Mouse (Mus musculus) intestine, embryonic 15.5 days (tissue): ENCODE measurements at regions not wholly inside any gene's neighbourhood (a gene's known extent, or its start where the extent isn't known, plus 50 kb on each side); places are given as distances from the start of the nearest gene placed in this dataset.

Source experiments
- ATAC-seq: fragments of 200-750 bp; cut with Nextera tagmentation; 2 replicates; pipeline ENCODE4 v1.8.0; 2017; ENCODE audit warnings: moderate TSS enrichment, moderate library complexity
- H3K27ac ChIP-seq: fragments of 300-500 bp; sonication (generic); 2 replicates; pipeline ENCODE4 v1.5.1; 2015; ENCODE audit warnings: mild to moderate bottlenecking, inconsistent platforms
- H3K27me3 ChIP-seq: fragments of 300-500 bp; sonication (generic); replicated peaks from 2 replicates; pipeline ENCODE4 v1.6.1; 2015; ENCODE audit warnings: inconsistent platforms
- H3K36me3 ChIP-seq: fragments of 300-500 bp; sonication (generic); 2 replicates; pipeline ENCODE4 v1.6.1; 2015; ENCODE audit warnings: inconsistent platforms
- H3K4me1 ChIP-seq: fragments of 300-500 bp; sonication (generic); replicated peaks from 2 replicates; pipeline ENCODE4 v1.6.1; 2015; ENCODE audit warnings: inconsistent platforms
- H3K4me2 ChIP-seq: fragments of 300-500 bp; sonication (generic); replicated peaks from 2 replicates; pipeline ENCODE4 v1.6.1; 2015; ENCODE audit warnings: mild to moderate bottlenecking, inconsistent platforms
- H3K4me3 ChIP-seq: fragments of 300-500 bp; sonication (generic); replicated peaks from 2 replicates; pipeline ENCODE4 v1.5.1; 2015; ENCODE audit warnings: inconsistent platforms
- H3K9ac ChIP-seq: fragments of 300-500 bp; sonication (generic); 2 replicates; pipeline ENCODE4 v1.6.1; 2015; ENCODE audit warnings: inconsistent platforms
- H3K9me3 ChIP-seq: fragments of 300-500 bp; sonication (generic); 2 replicates; pipeline ENCODE4 v1.6.1; 2016; ENCODE audit warnings: inconsistent platforms
- WGBS: fragments of 180-500 bp; shearing (Covaris S2); methylation state at CpG from one replicate; pipeline ENCODE4 v1.1.7; 2015; 5-methylcytosine and 5-hydroxymethylcytosine counted together

GRCm38 (mm10) chr8:77774551-77775335, 50.5 kb upstream of the Ednra start:
- peaks cover 11% of the 10 kb centered on the region for H3K4me1 ChIP-seq
- H3K36me3 ChIP-seq, result no peaks in the 10 kb centered on the region
- no peak overlapping the region for H3K9ac ChIP-seq
- H3K27me3 ChIP-seq, result no peaks in the 10 kb centered on the region
- no peak overlapping the region for H3K4me2 ChIP-seq
- peak; percentile 63 for ATAC-seq
- WGBS, result 35% methylated on average over 8 of the region's 8 CpGs
- no peaks in the 10 kb centered on the region for H3K9me3 ChIP-seq
- no peak overlapping the region for H3K4me3 ChIP-seq
- no peak overlapping the region for H3K27ac ChIP-seq

DNA sequence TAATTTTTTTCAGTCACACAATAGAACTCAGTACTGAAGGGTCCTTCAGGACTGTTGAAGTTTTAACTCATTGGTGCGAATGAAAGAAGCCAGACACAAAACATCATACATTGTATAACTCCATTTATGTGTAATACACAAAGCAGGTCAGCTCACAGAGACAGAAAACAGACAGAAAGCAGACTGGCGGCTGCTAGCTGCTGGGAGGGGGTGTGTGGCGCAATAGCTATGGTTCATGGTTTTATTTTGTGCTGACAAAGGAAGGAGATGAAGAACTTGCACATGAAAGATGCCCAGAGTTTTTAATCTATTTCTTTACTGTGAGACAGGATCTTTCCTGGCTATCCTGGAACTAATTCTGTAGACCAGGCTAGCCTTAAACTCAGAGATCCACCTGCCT, 51.3 kb upstream of the Ednra start:
- 0 out of 2 replicates have a peak, but pooled peaks have one; percentile 1 for ATAC-seq
- 63% methylated on average over 3 of the region's 3 CpGs for WGBS
- no peak overlapping the region for H3K27ac ChIP-seq

DNA sequence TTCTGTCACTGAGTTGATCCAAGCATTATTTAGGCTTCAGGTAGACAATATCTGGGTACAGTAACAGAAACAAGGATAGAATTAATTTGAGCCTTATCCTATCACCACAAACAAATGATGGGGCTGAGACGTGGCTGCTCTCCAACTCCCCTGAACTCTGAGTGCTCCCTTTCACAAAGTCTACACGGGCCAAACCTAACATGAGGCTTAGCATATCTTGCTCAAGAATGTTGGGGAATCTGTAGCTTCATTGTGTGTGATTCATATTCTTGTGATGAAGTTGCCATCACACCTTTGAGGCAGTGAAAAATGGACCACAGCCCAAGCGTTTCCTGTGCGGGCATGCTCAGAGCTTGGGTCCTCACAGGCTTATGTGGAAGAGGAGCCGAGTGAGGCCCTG, 53.3 kb upstream of the Ednra start:
- 62% methylated on average over 5 of the region's 5 CpGs for WGBS
- Histone ChIP-seq H3K9ac (no peak overlapping the region), H3K36me3 (no peaks in the 10 kb centered on the region), H3K27me3 (no peaks in the 10 kb centered on the region), H3K4me2 (no peak overlapping the region), H3K4me1 (peaks cover 8% of the 10 kb centered on the region), H3K9me3 (no peaks in the 10 kb centered on the region), H3K4me3 (no peak overlapping the region), H3K27ac (no peak overlapping the region)
- ATAC-seq, result no peak

More for the DNA sequence above, 51.3 kb upstream of the Ednra start:
- Histone ChIP-seq H3K9ac (no peak overlapping the region), H3K4me3 (no peak overlapping the region), H3K4me1 (peaks cover 11% of the 10 kb centered on the region), H3K27me3 (no peaks in the 10 kb centered on the region), H3K36me3 (no peaks in the 10 kb centered on the region), H3K4me2 (no peak overlapping the region), H3K9me3 (no peaks in the 10 kb centered on the region)

DNA sequence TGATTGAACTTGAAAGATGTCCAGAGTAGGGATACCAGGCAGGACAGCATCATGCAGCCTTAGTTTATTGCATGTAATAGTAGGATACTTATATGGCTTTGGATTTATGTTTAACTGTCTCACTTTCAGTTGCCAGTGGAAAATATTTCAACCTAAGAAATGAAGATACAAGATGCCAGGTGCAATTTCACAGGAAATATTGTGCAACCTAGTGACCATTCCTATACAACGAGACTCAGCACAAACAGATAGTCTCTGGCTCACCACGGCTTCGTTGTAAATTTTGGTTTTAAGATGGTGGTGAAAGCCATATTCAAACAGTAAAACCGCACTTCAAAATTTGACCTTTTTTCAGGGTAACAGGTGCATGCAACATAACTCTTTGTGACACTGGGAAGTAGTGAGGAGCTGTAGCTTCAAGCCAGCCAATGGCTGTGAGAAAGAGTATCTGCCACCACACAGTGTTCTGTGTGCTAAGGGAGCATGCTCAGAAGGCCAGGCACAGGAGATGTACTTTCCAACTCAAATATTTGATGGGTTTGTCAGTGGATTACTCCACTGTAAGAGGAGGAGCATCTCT, 61.5 kb upstream of the Ednra start:
- no peak; the same call in 1 of the 2 replicates for ATAC-seq
- 0 out of 2 replicates have a peak, but pooled peaks cover 4% of the 10 kb centered on the region for H3K4me1 ChIP-seq
- 76% methylated on average over 4 of the region's 4 CpGs for WGBS

GRCm38 (mm10) chr8:77794911-77795310, 70.6 kb upstream of the Ednra start:
- 82% methylated on average over 1 of the region's 1 CpGs for WGBS

More for the DNA sequence above, 61.5 kb upstream of the Ednra start:
- Histone ChIP-seq H3K36me3 (no peaks in the 10 kb centered on the region), H3K9ac (no peak overlapping the region), H3K9me3 (no peaks in the 10 kb centered on the region), H3K27ac (no peak overlapping the region), H3K27me3 (no peaks in the 10 kb centered on the region), H3K4me3 (no peak overlapping the region), H3K4me2 (no peak overlapping the region)

DNA sequence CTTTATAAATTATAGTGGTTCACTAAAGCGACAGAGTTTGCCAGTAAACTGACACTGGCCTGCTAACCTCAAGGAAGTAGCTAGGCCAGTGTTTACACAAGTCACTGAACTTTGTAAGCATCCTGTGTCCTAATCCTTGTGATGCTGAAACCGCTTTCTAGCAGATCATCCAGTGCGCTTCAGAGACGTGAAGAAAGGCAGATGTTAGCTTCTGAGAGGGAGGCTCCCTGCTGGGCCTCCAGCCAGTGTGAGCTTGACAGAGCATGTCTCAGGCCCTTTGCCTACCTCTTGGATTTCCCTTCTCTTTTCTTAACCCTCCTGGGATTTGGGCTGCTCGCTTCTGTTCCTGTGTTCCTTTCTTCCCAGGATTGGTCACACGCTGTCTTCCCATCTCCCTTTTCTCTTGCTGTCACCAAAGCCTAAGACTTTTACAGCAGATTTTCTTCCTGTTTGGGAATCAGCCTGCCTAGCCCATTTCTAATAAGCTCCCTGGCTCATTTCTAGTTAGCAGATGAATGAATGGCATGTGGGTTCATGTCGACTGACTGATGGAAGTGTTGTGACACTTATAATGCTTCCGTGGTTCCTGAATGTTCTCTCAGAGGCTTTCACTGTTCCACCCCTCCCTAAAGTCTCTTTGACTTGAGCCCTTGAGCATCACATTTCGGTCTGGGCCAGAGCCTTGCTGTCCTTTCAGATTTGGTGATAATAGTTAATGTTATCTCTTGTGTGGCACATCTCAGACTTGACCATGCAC, 79.1 kb upstream of the Ednra start:
- WGBS, result 56% methylated on average over 9 of the region's 9 CpGs
- no peaks in the 10 kb centered on the region for H3K27me3 ChIP-seq
- H3K4me3 ChIP-seq, result no peak overlapping the region
- H3K9me3 ChIP-seq, result no peaks in the 10 kb centered on the region
- peak overlapping the region; percentile 33; the same call in 1 of the 2 replicates for H3K27ac ChIP-seq
- H3K36me3 ChIP-seq, result no peaks in the 10 kb centered on the region
- H3K4me2 ChIP-seq, result no peak overlapping the region
- H3K4me1 ChIP-seq, result no peaks in the 10 kb centered on the region
- peak; percentile 86 for ATAC-seq
- no peak overlapping the region for H3K9ac ChIP-seq

More at GRCm38 (mm10) chr8:77794911-77795310, 70.6 kb upstream of the Ednra start:
- no peaks in the 10 kb centered on the region for H3K36me3 ChIP-seq
- no peak overlapping the region for H3K9ac ChIP-seq
- no peak overlapping the region for H3K27ac ChIP-seq
- no peaks in the 10 kb centered on the region for H3K4me1 ChIP-seq
- no peak overlapping the region for H3K4me3 ChIP-seq
- no peak overlapping the region for H3K4me2 ChIP-seq
- ATAC-seq, result no peak
- no peaks in the 10 kb centered on the region for H3K27me3 ChIP-seq
- no peaks in the 10 kb centered on the region for H3K9me3 ChIP-seq

DNA sequence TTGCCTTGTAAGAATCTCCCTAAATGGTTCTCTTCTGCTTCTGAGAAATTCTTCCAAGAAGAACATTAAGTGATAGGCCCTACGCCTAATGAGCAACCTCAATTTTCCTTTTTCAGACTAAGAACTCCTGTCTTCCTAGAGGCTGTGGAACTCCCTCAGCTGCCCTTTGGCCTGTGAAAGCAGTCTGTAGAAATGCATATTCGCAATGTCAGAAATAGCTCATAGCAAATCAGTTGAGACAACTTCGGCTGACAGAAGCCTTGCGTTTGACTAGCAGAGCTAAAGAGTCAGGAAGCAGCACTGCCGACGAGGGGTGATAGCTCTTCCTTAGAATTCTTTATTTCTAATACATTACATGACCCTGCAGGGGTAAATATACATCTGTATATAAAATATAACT, 80.3 kb upstream of the Ednra start:
- Histone ChIP-seq H3K4me3 (no peak overlapping the region), H3K4me2 (no peak overlapping the region), H3K4me1 (no peaks in the 10 kb centered on the region), H3K27ac (no peak overlapping the region), H3K9ac (no peak overlapping the region), H3K36me3 (no peaks in the 10 kb centered on the region), H3K27me3 (no peaks in the 10 kb centered on the region), H3K9me3 (no peaks in the 10 kb centered on the region)
- no peak for ATAC-seq
- 73% methylated on average over 6 of the region's 6 CpGs for WGBS

DNA sequence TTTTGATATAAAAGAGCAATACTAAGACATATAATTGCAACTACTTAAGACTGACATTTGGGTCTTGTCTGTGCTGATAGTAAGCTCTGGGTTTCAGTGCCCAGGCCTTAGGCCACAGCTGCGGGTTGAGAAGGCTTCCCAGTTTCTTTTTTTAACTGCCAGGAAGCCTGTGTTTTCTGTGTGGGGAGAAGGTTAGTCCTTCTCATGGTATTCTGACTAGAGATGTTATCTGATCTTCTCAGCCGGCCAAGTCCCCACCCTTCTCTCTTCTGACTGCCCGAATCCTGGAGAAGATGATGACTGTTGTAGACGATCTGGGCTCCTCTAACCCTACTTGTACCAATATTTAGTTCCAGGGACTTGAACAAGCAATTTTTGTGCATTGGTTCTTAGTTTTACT, 80.7 kb upstream of the Ednra start:
- Histone ChIP-seq H3K27ac (no peak overlapping the region), H3K9ac (no peak overlapping the region), H3K4me3 (no peak overlapping the region), H3K27me3 (no peaks in the 10 kb centered on the region), H3K4me1 (no peaks in the 10 kb centered on the region), H3K36me3 (no peaks in the 10 kb centered on the region), H3K4me2 (no peak overlapping the region), H3K9me3 (no peaks in the 10 kb centered on the region)
- ATAC-seq, result no peak
- 53% methylated on average over 4 of the region's 4 CpGs for WGBS

GRCm38 (mm10) chr8:77805657-77806056, 81.4 kb upstream of the Ednra start:
- Histone ChIP-seq H3K27me3 (no peaks in the 10 kb centered on the region), H3K4me3 (no peak overlapping the region), H3K9me3 (no peaks in the 10 kb centered on the region), H3K9ac (no peak overlapping the region), H3K4me2 (no peak overlapping the region), H3K27ac (no peak overlapping the region), H3K36me3 (no peaks in the 10 kb centered on the region), H3K4me1 (no peaks in the 10 kb centered on the region)
- WGBS, result 64% methylated on average over 6 of the region's 6 CpGs
- no peak for ATAC-seq

- Histone ChIP-seq H3K4me2 (no peak overlapping the region), H3K4me3 (no peak overlapping the region), H3K36me3 (no peaks in the 10 kb centered on the region), H3K4me1 (0 out of 2 replicates have a peak, but pooled peaks cover 6% of the 10 kb centered on the region), H3K9ac (no peak overlapping the region), H3K27ac (no peak overlapping the region), H3K9me3 (no peaks in the 10 kb centered on the region), H3K27me3 (no peaks in the 10 kb centered on the region)
- 41% methylated on average over 12 of the region's 12 CpGs for WGBS
- ATAC-seq, result no peak
Measured at GRCm38 (mm10) chr8:77814796-77815647, 90.8 kb upstream of the Ednra start.

GRCm38 (mm10) chr8:77815648-77815971, 91.3 kb upstream of the Ednra start:
- ATAC-seq, result no peak
- Histone ChIP-seq H3K9ac (no peak overlapping the region), H3K4me1 (0 out of 2 replicates have a peak, but pooled peaks cover 6% of the 10 kb centered on the region), H3K4me3 (no peak overlapping the region), H3K4me2 (no peak overlapping the region), H3K27ac (no peak overlapping the region), H3K9me3 (no peaks in the 10 kb centered on the region), H3K27me3 (no peaks in the 10 kb centered on the region), H3K36me3 (no peaks in the 10 kb centered on the region)
- WGBS, result 39% methylated on average over 7 of the region's 7 CpGs

DNA sequence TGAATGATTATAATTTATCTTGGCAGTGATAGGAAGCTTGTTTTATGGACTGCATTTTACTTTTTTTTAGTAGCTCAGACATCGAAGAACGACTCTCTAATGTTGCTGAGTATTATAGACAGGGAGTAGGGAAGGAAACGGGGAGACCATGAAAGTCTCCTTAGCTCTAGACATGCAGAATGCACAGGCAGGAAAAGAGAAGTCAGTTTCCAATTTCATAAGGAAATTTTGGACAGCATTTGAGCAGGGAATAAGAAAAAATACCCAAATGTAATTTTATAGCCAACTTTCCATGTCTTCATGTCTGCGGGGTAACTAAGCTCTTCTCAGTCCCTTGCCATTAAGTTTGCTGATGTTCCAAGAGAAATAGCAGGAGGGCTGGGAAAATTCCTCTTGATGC, 92.0 kb upstream of the Ednra start:
- Histone ChIP-seq H3K27me3 (no peaks in the 10 kb centered on the region), H3K9me3 (no peaks in the 10 kb centered on the region), H3K36me3 (no peaks in the 10 kb centered on the region), H3K4me3 (no peak overlapping the region), H3K27ac (no peak overlapping the region), H3K4me1 (0 out of 2 replicates have a peak, but pooled peaks cover 6% of the 10 kb centered on the region), H3K9ac (no peak overlapping the region), H3K4me2 (no peak overlapping the region)
- 60% methylated on average over 4 of the region's 4 CpGs for WGBS
- ATAC-seq, result no peak
